ENCODE assay signal across 8 mouse cellular contexts in the genomic region with DNA sequence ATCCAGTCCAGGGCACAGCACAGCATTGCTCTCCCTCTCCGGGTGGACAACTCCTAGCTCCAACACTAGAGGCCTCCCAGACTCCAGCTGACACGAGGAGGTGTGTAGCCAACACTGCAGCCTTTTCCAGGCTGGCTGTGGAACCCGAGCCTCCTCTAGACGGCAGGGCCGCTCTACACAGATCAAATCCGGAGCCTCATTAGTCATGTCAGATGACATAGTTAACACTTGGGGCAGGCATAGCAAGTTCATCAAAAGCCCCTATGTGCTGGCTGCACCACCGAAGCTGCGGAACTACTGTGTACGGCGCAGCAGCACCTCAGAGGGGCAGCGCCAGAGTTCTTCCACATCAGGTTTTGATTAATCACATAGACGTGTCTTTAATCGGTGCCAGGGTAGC. TPM values are rescaled to one million over a fixed set of nuclear protein-coding genes. Genes with fewer than 3 reads are reported as not detected.
DNase-seq lines count a peak whose midpoint lies in the region; ATAC-seq and TF ChIP-seq lines count a peak whose summit lies in the region.

No protein-coding gene starts in this region.

- no peaks in the 10 kb centered on the region for H3K27me3 ChIP-seq in heart, embryonic 11.5 days (ENCODE audit: control insufficient read depth, insufficient read depth, low read length)
- H3K27me3 ChIP-seq in heart, embryonic 13.5 days (replicated peaks): peaks cover 4% of the 10 kb centered on the region
- H3K27me3 ChIP-seq in stomach, postnatal 0 days (ENCODE audit: control insufficient read depth, insufficient read depth, low read length): no peaks in the 10 kb centered on the region

- H3K9ac ChIP-seq in heart, embryonic 11.5 days (ENCODE audit: low read depth, low read length): 0 out of 2 replicates have a peak overlapping the region, but pooled peaks have one; percentile 22
- peak overlapping the region; percentile 33; the same call in 1 of the 2 replicates for H3K9ac ChIP-seq in heart, embryonic 13.5 days
- H3K9ac ChIP-seq in stomach, postnatal 0 days (ENCODE audit: low read length): no peak overlapping the region

- no peaks in the 10 kb centered on the region for H3K9me3 ChIP-seq in heart, embryonic 11.5 days (replicated peaks; ENCODE audit: control insufficient read depth, low read length)
- no peaks in the 10 kb centered on the region for H3K9me3 ChIP-seq in heart, embryonic 13.5 days
- H3K9me3 ChIP-seq in stomach, postnatal 0 days (ENCODE audit: control insufficient read depth, low read length): no peaks in the 10 kb centered on the region

- peak; percentile 79 for TF ChIP-seq CTCF in stomach, postnatal 0 days (IDR thresholded peaks at IDR 0.05; ENCODE audit: low read depth)

- 0 out of 2 replicates have a peak, but pooled peaks have one; percentile 52 for ATAC-seq in heart, embryonic 11.5 days (replicated peaks; ENCODE audit: insufficient number of reproducible peaks, low FRiP score, low TSS enrichment)
- no peak for ATAC-seq in heart, embryonic 13.5 days (ENCODE audit: extremely low read depth, insufficient number of reproducible peaks, low FRiP score, low TSS enrichment)
- peak; percentile 78; the same call in 1 of the 2 replicates for ATAC-seq in stomach, postnatal 0 days (ENCODE audit: low FRiP score, low TSS enrichment)
- ATAC-seq in megakaryocyte progenitor cell, adult 5-6 weeks (replicated peaks; ENCODE audit: poor library complexity): no peak

- peak overlapping the region; percentile 3; the same call in 1 of the 2 replicates for H3K4me3 ChIP-seq in heart, embryonic 11.5 days (ENCODE audit: low read depth, low read length)
- H3K4me3 ChIP-seq in heart, embryonic 13.5 days: no peak overlapping the region
- no peak overlapping the region for H3K4me3 ChIP-seq in stomach, postnatal 0 days (ENCODE audit: low read depth, low read length)

- DNase-seq in heart, adult 8-10 months (ENCODE audit: low spot score): no peak
- DNase-seq in embryo, embryonic 10 days (ENCODE audit: low spot score): peak; percentile 70
- peak; percentile 64 for DNase-seq in kidney, postnatal 14 days
- DNase-seq in stomach, postnatal 0 days (ENCODE audit: low spot score): peak; percentile 32
- DNase-seq in MN1 (ENCODE audit: low spot score): no peak

- WGBS in heart, embryonic 11.5 days (ENCODE audit: insufficient replicate concordance): 37% methylated on average over 13 of the region's 13 CpGs
- WGBS in heart, embryonic 13.5 days: 43% methylated on average over 13 of the region's 13 CpGs
- 23% methylated on average over 13 of the region's 13 CpGs for WGBS in stomach, postnatal 0 days

- peaks cover 10% of the 10 kb centered on the region for H3K4me1 ChIP-seq in heart, embryonic 11.5 days (ENCODE audit: control insufficient read depth, insufficient read depth, low read length)
- H3K4me1 ChIP-seq in heart, embryonic 13.5 days: peaks cover 22% of the 10 kb centered on the region
- no peaks in the 10 kb centered on the region for H3K4me1 ChIP-seq in stomach, postnatal 0 days (replicated peaks; ENCODE audit: control insufficient read depth, insufficient read depth)

- no peaks in the 10 kb centered on the region for H3K36me3 ChIP-seq in heart, embryonic 11.5 days (ENCODE audit: control insufficient read depth, insufficient read depth, low read length)
- no peaks in the 10 kb centered on the region for H3K36me3 ChIP-seq in heart, embryonic 13.5 days
- H3K36me3 ChIP-seq in stomach, postnatal 0 days (ENCODE audit: control insufficient read depth, insufficient read depth, low read length): no peaks in the 10 kb centered on the region

- no peak overlapping the region for H3K27ac ChIP-seq in heart, embryonic 11.5 days (ENCODE audit: low read depth, low read length)
- H3K27ac ChIP-seq in heart, embryonic 13.5 days (replicated peaks): no peak overlapping the region
- H3K27ac ChIP-seq in stomach, postnatal 0 days (replicated peaks): no peak overlapping the region

- peak overlapping the region; percentile 16; the same call in 1 of the 2 replicates for H3K4me2 ChIP-seq in heart, embryonic 11.5 days
- H3K4me2 ChIP-seq in heart, embryonic 13.5 days: peak overlapping the region; percentile 37
- H3K4me2 ChIP-seq in stomach, postnatal 0 days (replicated peaks; ENCODE audit: low read depth): peak overlapping the region; percentile 31; the same call in 1 of the 2 replicates

- no peak for TF ChIP-seq EP300 in stomach, postnatal 0 days (optimal IDR thresholded peaks at IDR 0.05)

RNA-seq across cellular contexts. Expression of a gene that starts 17.0 kb away (rescaled TPM):
- polyA plus RNA-seq in heart, embryonic 11.5 days (2014; fragmentation: Nextera tagmentation; extraction: Ambion mirVana): 40.9 and 50.5 TPM in 2 replicates
- 10 to 100 TPM; 70.7 to 89.1 (median 82.6) TPM for total RNA-seq in heart, adult 8-10 months (2022)
- polyA plus RNA-seq in heart, embryonic 13.5 days (2015; fragmentation: Nextera tagmentation; extraction: Ambion mirVana): 35.5 and 35.7 TPM in 2 replicates
- polyA plus RNA-seq in stomach, postnatal 0 days (2015; fragmentation: Nextera tagmentation; extraction: Ambion mirVana): 29.7 and 33.3 TPM in 2 replicates
- 54.8 and 59.4 TPM in 2 replicates for total RNA-seq in megakaryocyte progenitor cell, adult 5-6 weeks (2015)
- total RNA-seq in megakaryocyte progenitor cell, adult 5-6 weeks (2017): 72.6 and 86.9 TPM in 2 replicates

RNA-seq across cellular contexts. Expression of a gene that starts 29.3 kb away (rescaled TPM):
- polyA plus RNA-seq in heart, embryonic 11.5 days (2014; fragmentation: Nextera tagmentation; extraction: Ambion mirVana): 42.5 and 44.1 TPM in 2 replicates
- total RNA-seq in heart, adult 8-10 months (2022): 10 to 100 TPM; 22.9 to 29.1 (median 25.2) TPM
- 19.2 and 21.1 TPM in 2 replicates for polyA plus RNA-seq in heart, embryonic 13.5 days (2015; fragmentation: Nextera tagmentation; extraction: Ambion mirVana)
- polyA plus RNA-seq in stomach, postnatal 0 days (2015; fragmentation: Nextera tagmentation; extraction: Ambion mirVana): 5.0 and 6.3 TPM in 2 replicates
- 69.1 and 83.8 TPM in 2 replicates for total RNA-seq in megakaryocyte progenitor cell, adult 5-6 weeks (2015)
- total RNA-seq in megakaryocyte progenitor cell, adult 5-6 weeks (2017): 23.5 and 26.0 TPM in 2 replicates

Comparison
In these comparisons a context has a peak if more than half of its experiments do, and no peak if none do; other contexts are left out.
1. ATAC-seq: peak in heart, embryonic 11.5 days (single experiment) and stomach, postnatal 0 days (single experiment); none in heart, embryonic 13.5 days (single experiment) and megakaryocyte progenitor cell, adult 5-6 weeks (single experiment).
2. DNase-seq: peak in embryo, embryonic 10 days (single experiment), kidney, postnatal 14 days (single experiment) and stomach, postnatal 0 days (single experiment); none in heart, adult 8-10 months (single experiment) and MN1 (single experiment).
3. Peak in every context shown above with its lines, with median percentiles within 50 percentile points of each other: H3K4me2 ChIP-seq.